Mouse (Mus musculus): ENCODE results near the gene Sntb2.

Sntb2 gene

DNA sequence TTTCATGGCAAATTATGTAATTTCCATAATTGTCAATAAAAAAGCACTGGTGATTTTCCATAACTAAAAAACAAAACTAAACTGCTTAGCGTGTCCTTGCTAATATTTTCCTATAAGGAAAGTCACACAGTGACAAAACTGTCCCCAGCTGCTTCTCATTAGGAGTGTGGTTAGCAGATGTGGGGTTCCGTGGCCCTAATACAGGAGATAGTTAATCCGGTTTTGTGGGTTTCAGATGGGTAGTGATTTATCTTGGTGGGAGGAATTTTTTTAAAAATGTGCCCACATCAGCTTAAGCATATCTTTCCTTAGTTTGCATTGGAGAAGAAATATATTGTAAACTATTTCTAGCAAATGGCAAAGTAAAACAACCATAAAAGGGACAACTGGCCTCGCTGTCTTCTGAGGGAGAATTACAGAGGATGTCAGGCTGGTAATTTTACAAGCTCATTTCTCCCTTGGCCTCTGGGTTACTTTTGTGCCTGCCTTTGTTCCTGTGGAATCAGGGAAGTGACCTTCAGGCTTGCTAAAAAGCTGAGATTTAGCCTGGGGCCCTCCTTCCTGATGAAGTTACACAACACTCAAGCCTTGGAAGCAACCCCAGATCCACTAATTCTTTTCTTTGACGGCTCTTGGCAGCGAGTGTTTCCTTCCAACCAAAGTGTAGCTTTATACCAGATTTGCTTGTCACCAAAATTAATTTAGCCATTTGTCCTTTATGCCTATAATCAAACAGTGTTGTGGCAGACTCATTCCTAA is 6.2 kb upstream of the Sntb2 start:
- in situ Hi-C loops (cut with MboI, MseI), result loop anchor here (5.0 kb wide), 1 partner anchor 73 kb away; no protein-coding TSS in a partner anchor

DNA sequence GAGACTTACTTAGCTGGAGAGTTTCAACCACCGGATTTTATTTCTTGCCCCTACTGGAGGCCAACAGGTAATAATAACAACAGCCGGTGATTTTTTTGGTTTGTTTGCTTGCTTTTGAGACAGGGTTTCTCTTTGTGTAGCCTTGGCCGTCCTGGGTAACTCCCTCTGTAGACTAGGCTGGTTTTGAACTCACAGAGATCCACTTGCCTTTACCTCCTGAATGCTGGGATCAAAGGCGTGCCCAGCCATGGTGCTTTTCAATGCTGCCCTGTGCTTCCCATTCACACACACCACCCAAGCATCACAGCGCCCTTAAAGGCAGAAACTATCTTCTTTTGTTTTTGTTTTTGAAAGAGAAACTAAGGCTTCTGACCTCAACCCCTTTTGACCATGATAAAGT is 5.6 kb upstream of the Sntb2 start:
- in situ Hi-C loops (cut with MboI, MseI), result loop anchor here (5.0 kb wide), 1 partner anchor 72 kb away; no protein-coding TSS in a partner anchor

DNA sequence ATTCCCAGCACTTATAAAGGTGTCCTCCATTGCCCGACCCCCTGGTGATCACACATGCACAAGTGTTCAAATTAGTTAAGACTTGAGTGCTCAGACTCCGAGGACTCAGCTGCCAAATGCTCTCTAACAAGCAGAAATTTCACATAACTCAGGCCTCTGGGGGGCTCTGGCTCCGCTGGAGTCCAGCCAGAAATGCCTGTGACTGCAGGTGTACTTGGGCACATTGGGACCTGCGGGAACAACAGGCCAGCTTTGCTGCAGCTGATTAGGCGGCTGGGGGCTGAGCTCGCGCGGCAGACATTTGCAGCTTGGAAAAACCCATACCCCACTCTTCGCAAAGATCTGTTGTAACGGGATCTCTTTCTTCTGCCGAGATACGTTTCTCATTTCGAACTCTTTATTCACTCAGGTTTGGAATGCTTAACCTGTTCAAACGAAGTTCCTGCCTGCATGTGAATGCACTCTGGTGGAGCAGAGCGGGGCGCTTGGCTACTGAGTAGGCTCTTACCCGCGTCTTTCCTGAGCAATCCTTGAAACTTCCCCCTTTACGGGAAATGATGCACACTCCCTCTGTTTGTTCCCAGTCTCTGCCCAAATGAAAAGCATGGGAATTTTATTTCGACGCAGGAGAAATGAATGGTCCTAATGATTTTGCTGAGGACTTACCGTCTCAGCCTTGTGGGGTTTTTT is 3.0 kb upstream of the Sntb2 start:
- in situ Hi-C loops (cut with MboI, MseI), result no loop called here

DNA sequence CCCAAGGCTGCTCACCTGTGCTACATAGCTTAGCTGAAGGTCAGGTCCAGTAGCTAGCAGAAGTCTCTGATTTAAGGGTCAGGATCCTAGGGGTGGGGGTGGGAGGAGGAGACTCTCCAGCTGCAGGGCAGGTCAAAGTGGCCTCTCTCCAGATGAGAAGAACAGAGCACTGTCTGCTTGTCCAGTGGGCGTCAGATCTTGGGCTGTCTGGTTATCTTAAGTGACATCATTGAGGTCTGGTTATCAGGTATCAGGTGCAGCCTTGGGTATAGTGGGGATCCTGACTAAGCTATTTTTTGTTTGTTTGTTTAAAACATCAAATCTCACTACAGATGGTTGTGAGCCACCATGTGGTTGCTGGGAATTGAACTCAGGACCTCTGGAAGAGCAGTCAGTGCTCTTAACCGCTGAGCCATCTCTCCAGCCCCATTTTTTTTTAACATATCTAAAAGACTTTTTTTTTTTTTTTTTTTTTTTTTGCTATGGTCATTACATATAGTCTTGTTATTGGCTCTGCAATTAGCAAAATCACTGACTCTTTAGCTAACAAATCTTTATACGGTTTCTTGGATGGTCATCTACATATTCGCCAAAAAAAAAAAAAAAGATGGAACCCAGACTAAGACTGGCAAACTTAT is 1.9 kb upstream of the Sntb2 start:
- in situ Hi-C loops (cut with MboI, MseI), result no loop called here

DNA sequence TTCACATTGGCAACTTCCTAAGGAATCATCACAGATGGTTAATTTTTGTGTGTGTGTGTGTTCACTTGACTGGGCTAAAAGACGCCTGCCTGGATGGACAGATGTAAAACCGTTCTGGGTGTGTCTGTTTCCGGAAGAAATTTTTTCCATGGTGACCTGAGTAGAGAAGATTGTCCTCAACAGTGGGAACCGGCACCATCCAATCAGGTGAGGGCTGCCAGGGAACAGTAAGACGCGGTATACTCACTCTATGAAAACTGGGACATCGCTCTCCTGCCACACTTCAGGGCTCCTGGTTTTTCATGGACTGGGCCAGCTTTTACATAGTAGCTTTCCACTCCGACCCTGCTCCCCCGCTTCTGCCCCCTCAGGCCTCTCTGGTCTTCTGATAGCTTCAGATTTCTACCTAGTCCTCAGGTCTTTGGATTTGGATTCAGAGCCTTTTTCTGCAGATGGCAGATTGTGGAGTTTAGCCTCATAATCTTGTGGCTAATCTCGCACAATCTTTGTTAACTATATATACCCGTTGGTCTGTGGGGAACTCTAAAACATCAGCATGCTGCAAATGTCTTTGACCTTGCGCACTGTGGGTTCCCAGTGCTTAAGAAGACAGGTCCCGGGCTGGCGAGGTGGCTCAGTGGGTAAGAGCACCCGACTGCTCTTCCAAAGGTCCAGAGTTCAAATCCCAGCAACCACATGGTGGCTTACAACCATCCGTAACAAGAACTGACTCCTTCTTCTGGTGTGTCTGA is 1.1 kb upstream of the Sntb2 start:
- in situ Hi-C loops (cut with MboI, MseI), result no loop called here

DNA sequence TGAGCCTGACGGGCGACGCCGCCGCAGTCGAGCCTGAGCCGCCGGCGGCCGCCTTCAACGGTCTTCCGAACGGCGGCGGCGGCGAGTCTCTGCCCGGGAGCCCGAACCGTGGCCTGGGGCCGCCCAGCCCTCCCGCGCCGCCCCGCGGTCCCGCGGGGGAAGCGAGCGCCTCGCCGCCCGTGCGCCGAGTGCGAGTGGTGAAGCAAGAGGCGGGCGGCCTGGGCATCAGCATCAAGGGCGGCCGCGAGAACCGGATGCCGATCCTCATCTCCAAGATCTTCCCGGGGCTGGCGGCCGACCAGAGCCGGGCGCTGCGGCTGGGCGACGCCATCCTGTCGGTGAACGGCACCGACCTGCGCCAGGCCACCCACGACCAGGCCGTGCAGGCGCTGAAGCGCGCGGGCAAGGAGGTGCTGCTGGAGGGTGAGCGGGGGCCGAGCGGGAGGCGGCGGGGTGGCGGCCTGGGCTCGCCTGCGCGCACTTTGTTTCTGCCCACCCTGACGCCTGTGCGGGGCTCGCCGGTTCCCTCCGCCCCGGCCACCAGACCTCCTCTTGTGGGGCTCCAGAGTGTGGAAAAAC is 438 bp downstream of the Sntb2 start:
- in situ Hi-C loops (cut with MboI, MseI), result no loop called here

DNA sequence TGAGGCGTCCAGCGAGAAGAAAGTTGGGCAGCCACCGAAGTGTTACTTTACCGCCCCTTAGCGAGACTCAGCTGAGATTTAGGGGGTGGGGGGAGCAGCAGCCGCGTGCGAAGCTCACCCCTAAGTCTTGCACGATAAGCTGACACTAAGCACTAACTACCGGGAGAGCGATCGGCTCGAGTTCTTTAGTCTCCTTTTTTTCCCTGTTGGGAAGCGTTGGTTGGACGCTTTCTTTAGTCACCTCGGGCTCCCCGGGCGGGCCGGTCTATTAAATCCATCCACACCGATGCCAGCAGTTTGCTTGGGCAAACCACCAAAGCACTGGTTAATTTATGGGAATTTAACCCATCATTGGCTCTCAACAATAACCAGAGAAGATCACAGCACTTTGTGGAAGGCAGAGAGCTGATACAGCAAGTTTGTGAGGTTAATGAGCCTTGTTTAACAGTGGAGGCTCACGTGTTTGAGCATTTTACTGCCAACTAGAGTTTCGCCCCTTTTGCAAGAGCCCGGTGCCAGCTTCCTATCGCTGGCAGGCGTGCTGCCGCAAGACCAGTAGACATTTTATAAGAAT is 1.0 kb downstream of the Sntb2 start:
- in situ Hi-C loops (cut with MboI, MseI), result no loop called here

DNA sequence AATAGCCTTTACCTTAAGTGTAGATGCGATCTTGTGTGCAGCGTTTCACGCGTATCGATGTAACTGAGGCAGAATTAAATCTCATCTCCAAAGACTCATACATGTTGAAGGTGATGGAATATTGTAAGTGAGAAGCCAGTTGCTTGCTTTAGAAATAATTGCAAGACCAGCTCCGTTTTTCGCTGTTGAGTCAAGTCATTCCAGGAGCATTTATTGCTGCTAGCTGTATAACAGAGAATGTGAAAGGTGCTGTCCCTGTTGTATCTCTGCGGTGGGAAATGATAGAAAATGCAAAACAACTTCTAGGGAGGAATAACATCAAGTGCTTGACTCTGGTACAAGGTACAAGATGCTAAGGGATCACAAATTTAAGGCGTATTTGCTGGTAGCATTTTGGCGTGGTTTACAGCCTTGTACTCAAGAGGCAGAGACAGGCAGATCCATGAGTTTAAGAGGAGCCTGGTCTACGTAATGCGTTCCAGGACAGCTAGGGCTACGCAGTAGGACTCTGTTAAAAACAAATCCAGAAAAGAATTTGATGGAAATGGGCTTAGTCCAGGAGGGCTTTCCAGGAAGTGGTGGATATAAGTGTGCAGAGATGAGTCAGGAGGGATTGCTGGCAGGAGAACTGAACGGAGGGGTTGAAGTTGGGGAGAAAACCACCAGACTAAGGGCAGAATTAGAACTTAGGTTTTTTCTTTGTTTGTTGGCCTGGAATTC is 1.7 kb downstream of the Sntb2 start:
- in situ Hi-C loops (cut with MboI, MseI), result no loop called here

DNA sequence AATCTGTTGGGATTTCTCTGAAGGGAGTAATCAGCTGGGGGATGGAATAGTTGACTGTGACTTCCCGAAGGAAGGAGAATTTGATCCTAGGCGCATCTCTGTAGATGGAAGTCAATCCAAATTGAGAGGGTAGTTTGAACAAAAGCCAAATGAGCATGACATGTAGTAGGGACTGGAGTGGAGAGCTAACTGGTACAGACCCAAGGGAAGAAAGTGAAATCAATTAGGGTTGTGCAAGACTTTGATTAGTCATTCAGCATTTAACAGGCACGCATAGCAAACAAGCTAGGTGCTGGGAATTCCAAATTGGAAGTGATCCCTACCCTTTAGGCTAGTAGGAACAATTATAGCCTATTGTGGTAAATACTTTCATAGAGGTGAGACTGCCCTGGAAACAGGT is 6.3 kb downstream of the Sntb2 start:
- in situ Hi-C loops (cut with MboI, MseI), result no loop called here

DNA sequence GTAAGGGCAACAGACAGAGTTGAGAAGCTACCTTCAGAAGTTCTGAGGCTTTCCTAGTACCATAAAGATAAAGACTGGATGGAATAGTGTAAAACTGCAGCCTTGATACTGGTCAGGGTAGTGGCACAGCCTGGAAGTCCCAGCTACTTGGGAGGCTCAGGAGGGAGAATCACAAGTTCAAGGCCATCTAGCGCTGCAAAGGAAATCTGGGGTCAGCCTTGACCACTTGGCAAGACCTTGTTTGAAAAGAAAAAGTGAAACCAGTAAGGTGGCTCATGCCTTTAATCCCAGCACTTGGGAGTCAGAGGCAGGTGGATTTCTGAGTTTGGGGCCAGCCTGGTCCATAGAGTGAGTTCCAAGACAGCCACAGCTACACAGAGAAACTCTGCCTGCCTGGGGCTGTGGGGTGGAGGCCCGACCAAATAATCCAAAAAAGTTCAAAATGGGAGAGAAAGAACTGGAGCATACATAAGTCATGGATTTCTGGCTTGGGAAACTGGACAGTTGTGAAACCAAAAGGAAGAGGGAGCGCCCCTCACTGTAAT is 8.4 kb downstream of the Sntb2 start:
- in situ Hi-C loops (cut with MboI, MseI), result no loop called here

DNA sequence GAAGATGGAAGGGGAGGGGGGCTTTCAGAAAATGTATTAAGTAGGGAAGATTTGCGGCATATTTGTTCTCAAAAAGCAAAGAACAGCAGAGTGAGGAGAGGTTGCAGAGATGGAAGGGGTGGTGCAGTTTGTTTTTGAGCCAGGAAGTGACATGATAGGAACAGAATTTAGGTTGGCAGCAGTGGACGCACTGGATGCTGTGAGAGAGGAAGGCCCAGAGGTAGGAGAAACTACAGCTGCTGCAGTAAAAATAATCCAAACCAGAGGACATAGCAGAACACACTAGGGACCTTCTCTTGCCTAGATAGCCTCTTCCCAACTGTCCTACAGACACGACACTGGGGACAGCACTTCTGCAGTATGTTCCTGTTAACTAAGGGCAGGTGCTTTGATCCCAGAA is 9.2 kb downstream of the Sntb2 start:
- in situ Hi-C loops (cut with MboI, MseI), result no loop called here

DNA sequence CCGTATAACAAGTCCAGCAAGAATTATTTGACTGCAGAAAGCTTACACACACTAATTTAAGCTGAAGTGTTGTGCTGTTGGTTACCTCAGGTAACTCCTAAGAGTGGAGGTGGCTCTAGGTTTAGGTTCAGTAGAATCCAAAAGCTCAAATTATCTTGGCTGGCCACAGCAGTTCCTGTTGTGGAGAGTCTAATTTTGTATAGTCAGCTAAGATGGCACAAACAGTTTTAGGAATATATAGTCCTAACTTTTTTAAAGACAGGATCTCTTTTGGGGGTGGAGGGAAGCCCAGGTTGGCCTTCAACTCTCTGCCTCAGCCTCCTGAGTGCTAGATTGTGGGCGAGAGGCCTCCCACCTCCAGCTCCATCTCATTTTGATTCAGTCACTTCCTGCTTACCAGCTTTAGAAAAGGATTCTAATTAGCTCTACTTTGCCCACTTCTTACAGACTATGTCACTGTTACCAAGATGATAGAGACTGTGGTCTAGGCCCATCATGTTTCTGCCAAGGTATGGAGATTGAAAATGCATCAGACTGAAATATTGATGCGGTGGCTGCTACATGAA is 13.2 kb downstream of the Sntb2 start:
- in situ Hi-C loops (cut with MboI, MseI), result no loop called here

DNA sequence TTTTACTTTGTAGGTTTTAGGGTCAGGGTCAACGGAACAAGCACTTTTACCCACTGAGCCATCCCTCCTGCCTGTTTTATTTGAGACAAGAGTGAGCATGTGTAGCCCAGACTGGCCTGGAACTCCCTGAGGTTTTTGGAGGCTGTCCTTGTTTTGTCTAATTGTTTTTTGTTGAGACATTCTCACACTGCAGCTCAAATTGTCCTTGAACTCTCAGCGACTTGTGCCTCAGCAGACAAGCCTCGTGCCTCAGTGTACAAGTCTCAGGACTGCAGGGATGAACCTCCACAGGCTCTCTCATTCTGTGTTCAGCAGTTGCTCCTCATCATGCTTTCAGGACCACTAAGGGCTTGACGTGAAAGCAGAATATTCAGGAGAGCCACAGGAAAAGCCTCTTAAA is 16.2 kb downstream of the Sntb2 start:
- in situ Hi-C loops (cut with MboI, MseI), result no loop called here

DNA sequence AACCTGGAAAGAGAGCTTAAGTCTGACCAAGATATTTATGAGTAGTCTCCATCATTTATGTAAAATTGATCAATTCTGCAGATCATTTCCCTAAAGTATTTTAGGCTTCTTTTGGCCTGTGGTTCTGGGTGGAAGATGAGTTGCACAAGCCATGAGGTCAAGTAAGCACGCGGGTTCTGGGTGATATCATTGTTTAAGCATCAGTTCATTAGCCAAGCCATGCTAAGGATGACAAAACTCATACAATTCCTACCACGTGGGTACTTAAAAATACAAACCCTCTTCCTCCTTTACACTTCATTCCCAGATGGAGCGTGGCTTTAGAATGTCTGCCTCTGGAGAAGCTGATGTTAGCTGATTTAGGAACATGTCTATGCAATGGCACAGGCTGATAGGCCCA is 18.0 kb downstream of the Sntb2 start:
- in situ Hi-C loops (cut with MboI, MseI), result no loop called here

DNA sequence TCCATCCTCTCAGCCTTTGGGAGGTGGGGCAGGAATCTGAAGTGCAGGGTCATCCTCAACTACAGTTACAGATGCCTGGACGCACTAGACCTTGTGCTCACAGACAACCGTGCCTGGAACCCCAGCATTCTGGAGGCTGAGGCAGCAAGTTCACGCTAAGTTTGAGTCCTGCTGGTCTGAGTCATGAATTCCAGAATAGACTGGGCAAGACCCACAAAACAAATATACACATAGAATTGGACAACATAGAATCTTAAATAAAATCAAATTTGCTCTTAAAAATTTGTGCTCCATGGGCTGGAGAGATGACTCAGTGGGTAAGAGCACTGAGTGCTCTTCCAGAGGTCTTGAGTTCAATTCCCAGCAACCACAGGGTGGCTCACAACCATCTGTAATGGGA is 21.5 kb downstream of the Sntb2 start:
- in situ Hi-C loops (cut with MboI, MseI), result no loop called here

DNA sequence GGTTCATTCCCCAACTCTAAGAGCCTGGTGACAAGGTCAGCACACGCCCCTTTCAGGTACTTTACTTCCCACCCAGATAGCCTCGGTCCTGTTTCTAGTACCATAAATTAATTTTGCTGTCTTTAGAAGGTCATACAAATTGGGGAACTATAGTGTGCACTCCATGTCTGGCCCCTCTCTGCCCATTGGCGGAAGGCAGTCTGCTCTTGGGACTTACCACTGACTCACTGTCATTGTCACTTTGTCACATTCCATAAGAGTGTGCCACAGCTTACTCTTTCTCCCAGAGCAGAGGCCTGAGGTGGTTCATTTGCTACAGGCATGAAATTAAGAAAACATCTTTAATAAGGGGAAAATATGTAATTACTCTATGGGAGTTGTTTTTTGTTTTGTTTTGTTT is 22.7 kb downstream of the Sntb2 start:
- in situ Hi-C loops (cut with MboI, MseI), result no loop called here

DNA sequence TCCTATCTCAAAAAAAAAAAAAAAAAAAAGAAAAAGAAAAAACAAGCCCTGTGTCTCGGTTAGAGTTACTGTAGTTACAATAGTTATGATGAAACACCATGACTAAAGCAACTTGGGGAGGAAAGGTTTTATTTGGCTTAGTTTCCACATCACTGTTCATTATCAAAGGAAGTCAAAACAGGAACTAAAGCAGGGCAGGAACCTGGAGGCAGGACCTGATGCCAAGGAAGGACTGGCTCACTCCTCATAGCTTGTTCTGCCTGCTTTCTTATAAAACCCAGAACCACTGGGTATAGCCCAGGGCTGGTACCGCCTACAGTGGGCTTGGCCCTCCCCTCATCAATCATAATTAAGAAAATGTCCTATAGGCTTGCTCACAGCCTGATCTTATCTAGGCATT is 24.1 kb downstream of the Sntb2 start:
- in situ Hi-C loops (cut with MboI, MseI), result no loop called here

DNA sequence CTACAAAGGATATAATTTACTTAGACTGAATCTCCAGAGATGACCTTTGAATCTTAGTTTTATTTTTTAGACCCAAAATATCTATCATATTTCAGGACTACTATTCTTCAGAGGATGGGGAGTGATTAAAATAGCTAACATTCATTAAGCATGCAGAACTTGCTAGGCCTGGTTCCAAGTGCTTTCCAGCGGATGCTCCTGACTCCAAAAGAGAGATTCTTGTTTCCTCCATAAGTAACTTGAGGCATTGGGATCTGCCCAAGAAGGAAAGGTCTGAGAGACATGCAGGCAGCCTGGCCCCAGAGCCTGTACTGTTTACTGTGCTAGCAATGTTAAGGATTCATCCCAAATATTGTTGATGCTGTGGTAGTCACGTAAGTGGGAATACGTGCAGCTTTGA is 26.8 kb downstream of the Sntb2 start:
- in situ Hi-C loops (cut with MboI, MseI), result no loop called here

DNA sequence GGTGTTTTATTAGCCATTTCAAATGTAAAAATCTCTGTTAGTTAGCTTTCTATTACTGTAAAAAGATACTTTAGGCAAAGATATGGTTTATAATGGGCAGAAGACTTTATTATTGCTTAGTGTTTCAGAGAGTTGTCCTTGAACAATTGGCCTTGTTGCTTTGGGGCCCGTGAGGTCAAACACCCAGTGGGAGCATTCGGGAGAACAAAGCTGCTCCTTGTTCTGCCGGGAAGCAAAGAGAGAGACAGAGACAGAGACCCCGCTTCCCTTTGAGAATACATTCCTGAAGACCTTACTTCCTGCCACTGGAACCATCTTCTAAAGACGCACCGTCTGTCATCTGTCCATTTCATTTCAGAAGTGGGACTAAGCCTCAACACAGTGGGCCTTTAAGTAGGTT is 27.8 kb downstream of the Sntb2 start:
- in situ Hi-C loops (cut with MboI, MseI), result no loop called here

DNA sequence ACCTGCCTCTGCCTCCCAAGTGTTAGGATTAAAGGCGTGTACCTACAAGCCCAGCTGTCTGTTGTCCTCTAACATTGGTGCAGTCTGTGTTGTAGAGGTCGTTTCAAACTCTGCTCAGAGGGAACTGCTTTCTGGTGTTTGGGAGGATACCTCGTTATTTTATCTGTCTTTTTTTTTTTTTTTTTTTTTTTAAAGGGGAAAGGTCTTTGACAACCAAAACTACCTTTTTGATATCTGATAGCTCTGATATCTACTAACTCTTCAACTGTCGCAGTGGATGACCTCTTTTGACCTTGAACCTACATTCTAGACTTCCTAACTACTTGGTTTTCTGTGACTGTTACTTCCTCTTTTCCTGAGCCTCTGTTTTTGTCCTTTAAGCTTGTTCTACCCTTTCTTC is 29.0 kb downstream of the Sntb2 start:
- in situ Hi-C loops (cut with MboI, MseI), result no loop called here

Data from T-helper 1 cell (primary cell).